Mouse (Mus musculus) liver (tissue): ENCODE measurements around the gene Hdgfl1.

Source experiments
- DNase-seq: peaks from one replicate; pipeline ENCODE4 v3.0.0-alpha.2; 2020; ENCODE audit warnings: mixed read lengths

Gene Hdgfl1

DNA sequence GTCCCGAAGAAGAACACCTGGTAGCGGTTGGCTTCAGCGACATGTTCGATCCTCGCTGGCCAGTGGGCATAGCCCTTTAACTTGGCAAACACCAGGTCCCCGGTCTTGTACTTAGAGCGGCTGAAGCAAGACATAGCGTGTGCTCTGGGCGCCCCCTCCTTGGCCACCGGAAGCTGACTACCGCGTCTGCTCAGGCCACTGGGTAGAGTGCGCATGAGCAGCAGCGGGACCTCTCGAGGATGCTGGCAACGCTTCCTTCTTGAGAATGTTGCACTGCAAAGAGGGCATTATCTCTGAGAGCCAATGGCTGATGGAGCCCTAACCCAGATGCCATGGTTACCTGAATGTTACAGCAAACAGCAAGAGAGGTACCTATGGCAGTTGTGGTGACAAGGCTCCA is at the start of gene Hdgfl1:
Hdgfl1 (minus strand) TSS at position 211 of the 400 bp plus-strand sequence.
- DNase-seq: no peak

DNA sequence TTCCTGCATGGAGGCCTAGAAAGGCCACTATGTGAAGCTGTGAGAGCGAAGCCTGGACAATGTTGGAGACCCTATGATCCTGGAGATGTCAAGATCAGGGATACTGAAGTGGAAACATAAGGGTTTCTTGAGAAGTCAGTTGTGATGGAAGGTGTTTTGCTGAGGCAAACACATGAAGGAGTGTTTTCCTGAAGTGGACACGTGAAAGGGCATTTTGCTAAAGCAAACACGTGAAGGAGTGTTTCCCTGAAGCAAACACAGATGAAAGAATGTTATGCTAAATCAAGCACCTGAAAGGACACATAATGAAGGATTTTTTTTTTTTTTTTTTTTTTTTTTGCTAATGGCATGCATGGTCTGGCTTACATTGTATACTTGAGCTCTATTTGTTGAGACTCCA is 25.5 kb upstream of the Hdgfl1 start:
- DNase-seq: no peak

DNA sequence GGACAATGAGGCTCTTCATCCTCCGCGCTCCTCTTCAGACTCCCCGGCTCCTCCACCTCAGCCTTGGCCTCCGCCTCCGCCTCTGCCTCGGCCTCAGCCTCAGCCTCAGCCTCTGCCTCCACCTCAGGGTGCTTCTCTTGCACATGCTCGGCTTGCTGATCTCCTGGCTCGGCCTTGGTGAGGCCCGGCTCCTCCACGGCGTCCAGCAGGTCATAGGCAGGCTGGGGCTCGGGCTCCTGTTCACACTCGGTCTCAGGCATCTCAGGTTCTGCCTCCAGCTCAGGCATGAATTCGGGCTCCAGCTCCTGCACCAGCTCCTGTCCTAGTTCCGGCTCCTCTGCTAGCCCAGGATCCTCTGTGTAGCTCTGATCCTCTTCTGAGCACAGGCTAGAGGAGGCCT is 541 bp downstream of the Hdgfl1 start:
- DNase-seq: peak; percentile 3

DNA sequence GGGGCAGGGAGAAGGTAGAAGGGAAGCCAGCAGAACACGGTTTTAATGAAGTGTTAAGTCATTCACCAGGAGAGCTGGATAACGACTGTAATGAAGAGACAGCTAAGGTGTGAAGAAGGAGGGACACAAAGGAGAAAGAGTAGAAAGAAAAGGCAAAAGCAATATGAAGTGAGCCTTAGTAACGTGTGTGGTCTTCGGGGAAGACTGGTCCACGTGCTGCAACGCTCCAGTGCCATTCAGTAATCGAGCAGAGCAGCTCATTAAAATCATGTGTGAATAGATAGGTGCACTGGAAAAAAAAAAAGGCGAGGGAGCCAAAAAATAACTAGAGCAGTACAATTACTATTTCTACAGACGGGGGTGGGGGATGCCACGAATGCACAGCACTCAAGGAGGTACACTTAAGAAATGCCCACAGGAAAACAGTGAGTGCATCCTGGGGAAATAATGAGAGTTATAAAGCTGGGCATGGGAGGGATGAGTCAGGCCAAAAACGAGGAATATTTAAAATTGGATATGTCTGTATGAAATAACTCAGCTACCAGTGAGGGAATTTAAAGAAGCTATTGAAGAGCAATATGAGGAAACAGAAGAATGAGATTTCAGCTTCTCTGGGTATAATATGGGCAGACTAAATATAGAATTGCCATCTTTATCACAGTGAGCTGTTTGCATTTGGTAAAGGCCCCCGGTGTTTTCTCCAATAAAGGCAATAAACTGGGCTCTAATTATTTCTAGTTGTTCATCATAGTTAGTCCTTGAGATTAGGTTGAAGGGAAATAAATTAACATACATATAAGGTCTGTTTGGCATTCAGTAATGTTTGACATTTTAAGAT is 7.8 kb downstream of the Hdgfl1 start:
- no peak for DNase-seq

DNA sequence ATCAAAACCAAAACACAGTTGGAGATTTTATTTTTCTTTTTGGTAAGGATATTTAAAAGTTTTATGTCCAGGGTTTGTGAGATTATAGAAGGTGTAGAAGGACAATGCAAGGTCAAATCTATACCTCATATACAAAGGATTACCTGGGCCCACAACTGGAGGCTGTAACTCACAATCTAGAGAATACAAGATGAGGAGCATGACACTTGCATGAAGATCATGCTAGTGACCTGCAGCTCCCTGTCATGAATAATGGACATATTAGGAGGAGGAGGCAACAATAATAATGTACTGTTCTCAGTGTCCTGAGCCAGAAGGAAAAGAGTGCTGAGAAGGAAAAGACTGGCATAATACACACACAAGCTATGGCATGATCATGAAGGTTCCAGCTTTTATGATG is 17.1 kb downstream of the Hdgfl1 start:
- no peak for DNase-seq

DNA sequence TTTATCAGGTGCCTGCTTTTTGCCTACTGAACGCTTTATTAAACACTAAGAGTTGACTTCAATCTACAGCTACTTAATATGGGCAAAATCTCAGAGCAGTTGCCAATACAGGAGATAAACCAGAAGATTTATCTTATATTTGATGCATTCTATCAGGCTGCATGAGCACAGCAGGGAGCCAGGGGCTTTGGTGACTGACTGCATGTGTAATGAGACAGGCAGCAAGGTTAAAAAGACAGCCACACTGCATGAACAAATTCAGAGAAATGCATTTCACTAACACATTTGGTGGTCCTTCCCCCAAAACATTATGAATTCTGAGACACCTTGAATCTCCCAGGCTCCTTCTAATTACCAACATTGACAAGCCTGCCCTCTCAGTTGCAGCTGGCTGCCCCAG is 17.6 kb downstream of the Hdgfl1 start:
- no peak for DNase-seq

DNA sequence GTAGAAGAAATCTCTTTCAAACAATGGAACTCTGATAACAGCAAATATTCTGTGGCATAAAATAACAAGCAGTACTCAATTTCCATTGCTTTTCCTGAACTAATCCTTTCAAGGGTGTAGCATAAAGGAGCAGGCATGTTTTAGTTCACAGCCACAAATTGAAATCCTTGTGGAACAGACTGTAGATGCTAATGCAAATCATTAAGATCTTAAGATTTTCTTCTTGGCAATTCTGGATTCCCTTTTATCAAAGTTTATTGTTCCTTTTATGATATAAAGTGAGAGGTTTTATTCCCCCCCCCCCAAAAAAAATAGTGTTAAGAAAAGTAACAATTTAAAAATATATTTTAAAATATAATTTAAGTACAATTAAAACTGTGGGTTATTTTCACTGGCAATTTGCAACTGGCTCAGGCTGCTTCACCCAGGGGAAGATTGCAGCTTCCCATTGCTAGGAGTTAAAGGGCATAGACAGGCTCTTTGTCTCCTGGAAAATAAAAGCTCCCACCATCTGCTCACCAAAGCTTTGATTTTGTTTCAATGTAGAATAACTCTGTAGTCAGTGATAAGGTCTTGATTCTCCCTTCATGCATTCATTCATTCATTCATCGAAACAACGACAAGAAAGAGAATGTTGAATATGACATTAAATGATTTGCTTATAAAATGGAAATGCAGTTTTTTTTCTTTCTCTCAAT is 24.1 kb downstream of the Hdgfl1 start:
- no peak for DNase-seq

DNA sequence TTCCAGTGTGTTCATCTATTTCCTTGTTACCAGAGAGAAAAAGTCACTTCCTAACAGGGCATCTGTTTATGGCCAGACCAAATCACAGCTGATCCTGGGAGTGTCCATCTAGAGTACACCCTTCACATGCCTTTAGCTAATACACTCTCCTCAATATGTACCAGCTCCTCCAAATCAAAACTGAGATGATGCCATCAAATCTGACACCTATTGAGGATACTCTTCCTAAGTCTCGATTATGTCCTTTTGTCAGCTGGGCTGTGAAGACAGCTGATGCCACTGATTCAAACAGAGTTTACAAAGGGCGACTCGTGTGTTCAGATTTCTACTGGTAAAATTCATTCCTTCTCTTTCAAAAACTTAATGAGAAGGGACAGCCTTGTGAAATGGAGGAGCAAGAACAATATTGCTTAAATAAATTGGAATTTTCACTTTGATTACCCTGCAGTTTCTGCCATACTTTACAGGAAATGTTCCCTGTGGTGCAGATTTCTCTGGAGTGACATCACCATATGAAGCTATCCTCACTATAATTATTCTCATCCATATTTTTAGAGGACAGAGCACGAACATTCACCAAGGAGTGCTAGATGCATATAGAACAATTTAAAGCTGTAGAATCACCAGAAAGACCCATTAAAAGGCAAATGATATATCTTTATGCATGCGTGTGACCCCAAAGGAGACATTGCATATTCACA is 24.8 kb downstream of the Hdgfl1 start:
- DNase-seq: no peak

DNA sequence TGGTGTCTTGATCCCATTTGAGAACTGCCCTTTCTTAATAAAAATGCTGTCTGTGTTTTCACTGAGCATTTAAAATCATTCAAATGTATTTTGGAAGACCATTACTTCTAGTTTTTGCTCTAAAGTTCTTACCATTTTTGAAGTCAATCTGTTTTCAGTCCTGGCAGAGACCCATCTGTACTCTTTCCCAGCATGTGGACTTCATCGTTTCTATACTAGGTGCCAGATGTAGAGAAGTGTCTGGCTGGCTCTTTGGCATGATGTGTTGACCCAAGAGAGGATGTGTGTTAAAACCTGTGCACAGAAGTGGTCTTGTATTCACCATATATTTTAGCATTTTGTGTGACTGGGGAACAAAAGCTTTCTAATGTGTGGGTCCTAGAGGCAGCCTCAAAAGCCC is 25.9 kb downstream of the Hdgfl1 start:
- no peak for DNase-seq

DNA sequence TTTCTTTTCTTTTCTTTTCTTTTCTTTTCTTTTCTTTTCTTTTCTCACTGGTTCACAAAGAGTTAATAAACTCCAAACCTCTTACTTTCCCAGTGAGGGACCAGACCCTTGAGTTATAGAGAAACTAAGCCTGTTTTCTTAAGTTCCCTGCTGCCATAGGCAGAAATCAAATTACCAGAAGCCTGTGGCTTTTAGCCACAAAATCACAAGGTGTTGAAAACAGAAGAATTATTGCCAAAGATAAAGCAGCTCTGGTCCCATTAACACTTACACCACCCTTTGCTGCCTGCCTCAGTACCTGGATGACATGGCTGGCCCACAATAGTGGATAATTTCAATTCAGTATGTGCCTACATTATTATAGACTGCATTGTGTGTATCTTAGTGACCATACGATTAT is 35.0 kb downstream of the Hdgfl1 start:
- no peak for DNase-seq

DNA sequence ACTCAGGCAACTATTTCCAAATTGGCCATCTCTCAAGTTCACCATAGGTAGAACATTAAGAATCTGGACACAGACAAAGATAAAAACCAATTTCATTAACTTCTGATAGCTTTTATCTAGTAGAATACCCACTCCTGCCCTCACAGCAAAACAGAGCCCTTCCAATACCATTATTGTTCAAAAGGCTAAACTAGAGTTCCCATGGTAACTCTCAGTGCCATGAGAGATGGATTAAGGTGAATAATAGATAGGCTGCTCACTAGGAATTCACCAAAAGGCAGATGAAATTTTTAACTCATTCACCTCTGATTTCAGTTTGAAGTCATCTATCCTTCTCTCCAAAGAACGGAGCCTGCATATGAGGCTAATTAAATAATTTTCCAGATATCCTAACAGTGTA is 45.7 kb downstream of the Hdgfl1 start:
- DNase-seq: no peak

DNA sequence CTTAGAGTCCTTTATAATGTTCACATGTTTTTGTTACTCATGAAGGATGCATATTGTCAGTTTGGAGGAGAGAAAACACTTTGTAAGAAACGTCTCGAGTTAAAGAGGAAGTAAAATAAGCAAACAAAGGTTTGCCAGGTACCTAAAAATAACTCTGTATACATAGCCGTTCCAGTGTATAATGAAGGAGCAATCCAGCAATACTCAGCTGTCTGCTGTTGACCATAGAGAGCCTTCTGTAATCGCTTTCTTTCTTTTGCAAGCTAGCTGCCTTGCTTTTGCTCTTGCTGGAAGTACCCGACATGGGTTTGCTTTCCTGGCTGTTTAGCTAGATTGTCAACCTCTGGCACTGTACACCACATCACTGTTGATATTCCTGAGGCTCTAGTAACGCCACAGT is 48.6 kb downstream of the Hdgfl1 start:
- DNase-seq: no peak

DNA sequence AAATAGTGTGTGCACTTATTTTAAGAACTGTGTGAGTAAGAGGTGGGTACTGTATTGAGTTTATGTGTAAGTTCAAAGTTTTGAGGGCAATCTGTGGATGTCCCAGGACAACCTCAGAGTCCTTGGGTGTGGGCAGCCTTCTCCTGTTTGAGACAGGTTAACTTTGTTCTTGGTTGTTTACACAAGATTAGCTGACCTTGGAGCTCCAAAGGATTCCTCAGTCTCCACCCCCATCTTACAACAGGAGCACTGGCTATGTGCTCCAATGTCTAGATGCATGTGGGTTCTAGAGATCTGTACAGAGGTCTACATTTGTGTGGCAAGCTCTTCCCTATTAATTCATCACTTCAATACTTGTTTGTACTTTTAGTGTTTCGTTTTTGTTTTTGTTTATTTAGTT is 49.0 kb downstream of the Hdgfl1 start:
- no peak for DNase-seq

DNA sequence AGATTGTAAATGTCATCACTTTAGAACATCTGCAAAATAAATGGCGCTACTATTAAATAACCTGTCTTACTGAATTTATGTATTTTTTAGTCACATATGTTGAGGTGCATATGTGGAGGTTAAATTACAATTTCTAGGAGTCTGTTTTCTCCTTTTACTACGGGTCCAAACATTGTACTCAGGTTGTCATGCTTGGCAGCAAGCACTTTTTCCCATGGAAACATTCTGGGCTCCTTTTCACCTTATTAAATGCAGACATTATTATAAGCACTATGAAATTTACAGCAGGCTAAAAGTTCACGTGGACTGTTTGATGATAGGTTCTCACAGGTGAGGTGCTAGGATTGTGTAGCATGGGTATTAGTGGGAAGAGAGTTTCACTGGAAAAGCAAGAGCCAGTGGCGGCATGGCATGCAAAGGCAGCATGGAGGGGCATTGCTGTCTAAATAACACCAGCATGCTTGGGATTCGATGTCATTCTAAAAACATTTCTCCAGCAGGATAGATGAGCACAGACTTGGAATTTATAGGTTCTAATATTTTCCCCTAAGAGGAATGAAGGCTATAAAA is 50.7 kb downstream of the Hdgfl1 start:
- no peak for DNase-seq
